Mouse (Mus musculus): ENCODE measurements around the gene Rbm20.

- TF ChIP-seq CTCF (conservative IDR thresholded peaks at IDR 0.05 in 1 of 2, IDR thresholded peaks at IDR 0.05 in 1 of 2; ENCODE audit: low read depth in 2 of 2, low read length in 2 of 2) = no peak
- no peak for TF ChIP-seq MXI1 (IDR thresholded peaks at IDR 0.05; ENCODE audit: low read depth, low read length)
- no peak for TF ChIP-seq EP300 (IDR thresholded peaks at IDR 0.05; ENCODE audit: low read length)
- TF ChIP-seq POLR2A (IDR thresholded peaks at IDR 0.05; ENCODE audit: low read depth, low read length) = no peak
- TF ChIP-seq MEF2A (IDR thresholded peaks at IDR 0.05; ENCODE audit: borderline replicate concordance, low read depth, low read length) = no peak
- no peak for TF ChIP-seq JUND (conservative IDR thresholded peaks at IDR 0.05; ENCODE audit: low read depth, low read length)
- TF ChIP-seq RAD21 (IDR thresholded peaks at IDR 0.05; ENCODE audit: low read depth, low read length) = no peak
- no peak for TF ChIP-seq KAT2A (IDR thresholded peaks at IDR 0.05; ENCODE audit: insufficient replicate concordance, low read length)
- TF ChIP-seq HCFC1 (IDR thresholded peaks at IDR 0.05; ENCODE audit: low read depth, low read length) = no peak
- TF ChIP-seq POLR2AphosphoS2 (IDR thresholded peaks at IDR 0.05; ENCODE audit: low read depth, low read length) = no peak
- no peak for TF ChIP-seq ZKSCAN1 (IDR thresholded peaks at IDR 0.05; ENCODE audit: borderline replicate concordance, low read depth, low read length)
- TF ChIP-seq TCF12 (IDR thresholded peaks at IDR 0.05; ENCODE audit: low read depth, low read length) = no peak
Measured at GRCm38 (mm10) chr19:53831164-53831448, 154.0 kb downstream of the Rbm20 start.

Measured in CH12.LX (cell line).